Mouse (Mus musculus) cerebellum, adult (tissue): ENCODE data around the gene Zfp277.

Experiments used
- ATAC-seq: cut with Nextera tagmentation; 2 replicates; pipeline ENCODE4 v1.9.2; 2017; ENCODE audit warnings: mild to moderate bottlenecking, moderate library complexity, mixed read lengths; ENCODE audit not compliant: insufficient number of reproducible peaks, low FRiP score, low TSS enrichment

Gene Zfp277

DNA sequence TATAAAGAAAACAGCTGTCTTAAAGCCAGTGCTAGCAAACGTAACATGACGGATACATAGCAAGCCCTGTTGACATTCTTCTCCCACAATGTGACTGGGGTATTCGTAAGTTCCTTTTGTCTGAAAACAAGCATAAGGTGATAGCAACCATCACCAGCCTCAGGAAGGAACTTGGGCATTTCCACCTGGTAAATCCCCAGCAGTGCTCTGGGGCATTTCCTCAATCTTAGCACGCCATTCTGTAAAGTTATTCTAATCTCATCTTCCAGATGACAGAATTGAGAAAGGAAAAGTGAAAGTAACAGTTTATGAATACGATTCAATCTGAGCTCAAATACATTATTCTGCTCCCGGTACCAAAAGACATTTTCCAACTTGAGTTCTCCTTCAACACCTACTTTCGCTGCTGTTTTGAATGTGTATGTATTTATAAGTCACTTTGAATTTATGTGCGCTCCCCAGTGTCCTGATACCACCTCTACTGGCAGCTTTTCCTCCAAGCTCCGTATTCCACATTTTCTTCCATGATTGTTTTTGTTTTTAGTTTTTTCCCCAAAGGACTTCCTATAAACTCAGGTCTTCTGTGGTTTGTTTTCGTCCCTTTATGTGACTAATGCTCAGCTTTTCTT lies 64.4 kb downstream of the Zfp277 start:
- no peak for ATAC-seq

- no peak for ATAC-seq
Observed at GRCm38 (mm10) chr12:40379538-40379923, 66.2 kb downstream of the Zfp277 start.

DNA sequence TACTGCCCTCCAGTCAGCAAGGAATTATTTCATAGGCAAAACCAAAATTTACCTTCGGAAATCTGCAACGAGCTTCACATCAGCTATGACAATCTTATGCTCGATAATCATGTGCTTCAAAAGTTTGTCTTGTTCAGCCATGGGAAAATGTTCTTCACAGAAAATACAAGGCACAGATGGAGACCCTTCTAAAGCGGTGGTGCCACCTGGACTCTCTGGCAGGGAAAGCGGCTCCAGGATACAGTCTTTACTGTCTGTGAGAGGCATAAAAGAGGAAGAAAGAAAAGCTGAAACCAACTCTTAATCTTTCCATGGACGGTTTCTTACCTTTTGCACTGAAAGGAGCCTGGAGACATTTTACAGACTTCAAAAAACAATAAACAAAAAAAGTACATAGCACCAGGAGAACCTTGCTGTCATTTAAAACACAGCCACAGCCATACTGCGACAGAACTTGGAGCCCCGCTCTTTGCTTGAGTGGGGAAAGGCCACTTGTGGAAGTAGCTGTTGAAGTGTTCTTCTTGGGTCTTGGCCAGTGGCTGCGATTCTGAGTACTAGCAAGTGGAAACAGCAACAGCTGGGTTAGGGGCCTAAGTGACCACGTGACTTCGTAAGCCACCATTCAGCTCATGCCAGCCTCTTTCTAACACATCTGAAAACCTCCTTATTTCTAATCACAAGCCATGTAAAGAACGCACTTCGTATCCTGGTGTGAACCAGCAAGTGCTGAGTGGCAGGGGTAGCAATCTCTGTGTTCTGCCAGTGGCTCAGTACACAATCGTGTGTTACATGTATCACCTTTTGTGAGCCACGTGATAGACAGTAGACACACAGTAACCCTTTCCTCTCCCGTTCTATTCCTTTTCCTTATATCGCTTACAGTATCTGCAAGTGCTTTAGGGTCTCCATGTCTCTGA lies 66.8 kb downstream of the Zfp277 start:
- no peak for ATAC-seq

- no peak for ATAC-seq
Observed at GRCm38 (mm10) chr12:40351879-40352278, 93.8 kb downstream of the Zfp277 start.

DNA sequence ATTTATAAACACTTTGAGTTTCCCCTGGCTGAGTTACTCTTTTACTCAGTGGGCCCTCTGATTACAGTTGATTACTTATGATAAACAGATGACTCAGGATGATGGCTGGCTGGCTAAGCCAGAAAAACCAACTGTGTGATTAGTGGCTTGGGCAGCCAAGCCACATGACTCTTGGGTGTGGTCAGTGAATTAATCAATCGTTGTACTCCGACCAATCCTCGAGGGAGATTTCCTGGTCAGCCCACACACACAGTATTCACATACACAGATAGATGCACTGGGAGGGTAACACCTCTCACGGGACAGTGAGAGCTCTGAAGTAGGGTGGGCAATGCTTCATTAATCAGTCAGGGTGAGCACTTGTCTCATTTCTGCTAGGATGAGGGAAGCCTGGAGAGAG lies 97.5 kb downstream of the Zfp277 start:
- no peak for ATAC-seq

DNA sequence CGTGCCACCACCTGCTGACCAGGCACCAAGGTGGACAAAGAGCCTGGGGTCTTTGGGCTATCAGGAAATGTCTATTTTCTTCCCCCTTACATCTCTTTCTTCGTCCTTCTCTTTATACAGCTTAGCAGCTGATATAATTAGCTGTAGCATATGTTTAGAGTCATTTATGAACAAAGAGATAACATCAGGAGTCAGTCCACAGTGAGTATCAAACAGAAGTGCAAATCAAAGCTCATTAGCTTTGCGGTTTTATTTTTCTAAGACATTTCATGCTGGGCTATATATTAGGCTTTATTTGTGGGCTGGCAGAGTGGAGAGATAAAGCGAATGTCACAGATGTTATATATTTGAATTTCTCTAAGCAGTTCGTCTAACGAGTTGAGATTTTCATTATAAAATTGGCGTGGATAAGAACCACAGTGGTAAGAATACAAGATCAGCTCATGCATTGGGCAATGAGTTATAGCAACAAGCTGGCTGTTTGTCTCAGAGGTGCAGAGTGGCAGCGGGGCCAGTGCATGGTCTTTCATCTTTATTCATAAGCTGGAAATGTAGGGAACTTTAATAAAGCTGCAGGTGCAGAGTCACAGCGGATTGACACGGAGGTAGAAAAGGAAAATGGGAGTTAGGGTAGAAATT lies 98.5 kb downstream of the Zfp277 start:
- ATAC-seq, result no peak

DNA sequence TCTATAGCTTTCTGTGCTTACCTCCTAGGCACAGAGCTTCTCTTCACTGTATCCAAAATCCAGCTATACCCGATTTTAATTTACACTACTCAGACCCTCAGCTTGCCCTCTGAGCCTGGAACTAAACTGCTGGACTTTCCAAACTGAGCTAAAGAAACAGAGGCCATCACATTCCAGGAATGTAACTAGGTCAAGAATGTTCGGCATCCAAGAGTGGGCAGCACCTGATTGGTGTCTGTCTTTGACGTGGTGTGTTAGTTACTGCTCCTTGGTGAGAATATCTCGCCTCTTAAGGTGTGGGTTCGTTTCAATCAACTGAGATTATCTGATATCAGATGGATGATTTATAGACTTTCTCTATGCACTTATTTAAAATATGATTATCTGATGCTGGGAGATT lies 104.3 kb downstream of the Zfp277 start:
- no peak for ATAC-seq

- ATAC-seq, result no peak
Observed at GRCm38 (mm10) chr12:40335303-40335702, 110.4 kb downstream of the Zfp277 start.

- ATAC-seq, result no peak
Observed at GRCm38 (mm10) chr12:40331467-40331866, 114.2 kb downstream of the Zfp277 start.

DNA sequence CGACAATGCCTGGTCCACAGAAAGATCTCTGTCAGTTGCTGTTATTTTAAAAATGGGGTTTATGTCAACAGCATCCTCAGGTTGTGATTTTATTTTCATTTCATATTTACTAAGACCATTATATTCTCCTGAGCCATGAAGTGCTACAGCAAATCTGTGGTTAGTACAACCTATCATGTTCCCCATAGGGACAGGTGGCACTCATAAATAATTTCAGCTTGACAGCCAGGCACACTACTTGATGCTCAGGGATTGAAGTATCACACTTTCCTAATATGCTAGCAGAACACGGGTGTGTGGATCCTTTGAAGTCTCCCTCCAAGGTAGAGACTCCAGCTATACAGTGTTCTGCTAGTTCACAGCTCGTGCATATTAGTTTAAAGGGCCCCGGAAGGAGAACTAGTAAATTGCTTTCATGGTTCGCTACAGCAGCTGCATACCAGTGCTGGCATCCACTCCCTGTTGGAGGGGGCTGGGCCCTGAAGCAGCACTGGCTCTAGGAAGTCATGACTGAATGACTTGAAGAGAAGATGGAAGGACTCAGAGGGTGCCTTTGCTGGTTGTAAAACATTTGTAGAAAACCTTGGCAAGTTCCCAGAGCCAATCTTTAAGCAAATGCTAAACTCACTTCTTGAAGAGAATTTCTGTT lies 118.6 kb downstream of the Zfp277 start:
- no peak for ATAC-seq

DNA sequence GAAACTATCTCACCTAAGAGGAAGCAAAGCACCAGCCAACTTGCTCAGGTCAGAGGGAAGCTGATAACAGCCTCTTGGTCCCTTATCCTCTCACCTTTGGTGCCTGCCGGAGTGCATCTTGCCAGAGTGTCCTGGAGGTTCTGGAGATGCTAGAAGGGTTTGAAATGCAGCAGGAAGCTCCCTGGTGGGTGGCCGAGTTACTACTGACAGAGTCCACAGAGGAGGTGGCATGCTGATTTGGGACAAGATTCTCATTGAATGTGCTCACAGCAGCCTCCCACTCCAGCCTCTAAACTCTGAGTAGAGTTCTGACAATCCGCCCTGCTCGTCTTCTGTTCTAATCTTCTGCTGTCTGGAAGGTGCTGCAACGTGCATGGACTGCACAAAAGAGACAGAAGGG lies 120.1 kb downstream of the Zfp277 start:
- no peak for ATAC-seq

GRCm38 (mm10) chr12:40324819-40325218 lies 120.9 kb downstream of the Zfp277 start:
- ATAC-seq, result no peak

DNA sequence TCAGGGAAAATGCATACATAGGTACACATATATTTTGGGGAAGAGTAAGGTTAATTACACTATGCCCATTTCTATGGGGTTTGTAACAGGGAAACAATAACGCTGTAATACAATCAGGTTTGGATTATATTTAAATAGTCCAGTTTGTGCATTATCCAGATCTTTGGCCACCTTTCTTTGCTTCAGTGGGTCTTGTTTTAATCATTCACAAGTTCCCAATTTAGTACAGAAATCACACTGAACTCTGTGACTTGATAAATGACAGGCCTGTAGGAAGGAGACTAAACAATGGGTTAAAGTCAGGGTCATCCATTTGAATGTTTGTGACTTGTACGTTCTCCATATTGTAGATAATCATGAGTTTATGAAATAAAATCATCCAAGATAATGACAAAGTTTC lies 130.6 kb downstream of the Zfp277 start:
- no peak for ATAC-seq

- ATAC-seq, result no peak
Observed at GRCm38 (mm10) chr12:40303960-40304359, 141.7 kb downstream of the Zfp277 start.

- ATAC-seq, result no peak
Observed at GRCm38 (mm10) chr12:40298636-40299035, 147.1 kb downstream of the Zfp277 start.

DNA sequence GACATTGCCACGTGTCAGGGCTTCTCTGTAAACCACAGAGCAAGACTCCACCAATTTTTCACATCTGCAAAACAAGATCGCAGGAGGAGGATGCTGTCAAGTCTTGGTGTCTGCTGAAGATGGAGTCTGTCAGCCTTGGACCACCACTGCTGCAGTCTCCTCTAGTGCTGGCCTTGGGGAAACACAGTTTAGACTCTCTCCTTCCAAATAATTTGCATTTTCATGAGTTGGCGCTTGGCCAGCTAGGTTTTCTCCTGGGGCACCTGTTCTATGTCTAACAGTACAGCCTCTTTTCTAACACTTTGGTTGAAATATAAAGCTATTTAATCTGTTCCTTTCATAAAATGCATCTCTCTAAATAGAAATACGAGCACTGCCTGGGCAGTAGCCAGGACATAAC lies 159.2 kb downstream of the Zfp277 start:
- ATAC-seq, result no peak

GRCm38 (mm10) chr12:40280596-40281325 lies 164.9 kb downstream of the Zfp277 start:
- no peak for ATAC-seq

GRCm38 (mm10) chr12:40277581-40277980 lies 168.1 kb downstream of the Zfp277 start:
- ATAC-seq, result no peak

- ATAC-seq, result no peak
Observed at GRCm38 (mm10) chr12:40274931-40275330, 170.8 kb downstream of the Zfp277 start.

DNA sequence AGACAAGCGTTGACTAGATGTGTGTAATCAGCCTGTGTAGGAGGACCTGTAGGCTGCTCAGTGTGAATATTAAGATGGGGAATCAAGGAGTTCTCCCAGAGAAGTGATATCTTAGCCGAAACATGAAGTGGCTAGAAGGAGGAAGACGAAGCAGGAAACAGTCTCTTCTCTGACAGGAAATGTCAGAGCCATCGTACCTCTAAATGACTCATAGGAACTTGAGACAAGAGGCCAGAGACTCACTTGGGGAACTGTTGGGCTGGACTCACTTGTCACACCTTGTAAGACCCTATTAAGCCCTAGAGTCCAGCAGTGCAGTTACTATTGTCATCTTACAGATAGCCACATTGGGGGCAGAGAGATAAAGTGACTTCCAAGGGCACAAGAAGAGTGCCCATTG lies 172.4 kb downstream of the Zfp277 start:
- no peak for ATAC-seq
